Mouse (Mus musculus) WW6 (cell line): ENCODE measurements around the gene Kcnc2.
"Not testable (repeated sequence)": the region's sequence is repeated elsewhere in the genome, so short reads cannot be mapped to it uniquely, and the experiment has no call there.

Source experiments
- DNase-seq: peaks from one replicate; pipeline ENCODE4 v3.0.0-alpha.2; 2013; ENCODE audit warnings: low read depth, low spot score

Kcnc2 gene

DNA sequence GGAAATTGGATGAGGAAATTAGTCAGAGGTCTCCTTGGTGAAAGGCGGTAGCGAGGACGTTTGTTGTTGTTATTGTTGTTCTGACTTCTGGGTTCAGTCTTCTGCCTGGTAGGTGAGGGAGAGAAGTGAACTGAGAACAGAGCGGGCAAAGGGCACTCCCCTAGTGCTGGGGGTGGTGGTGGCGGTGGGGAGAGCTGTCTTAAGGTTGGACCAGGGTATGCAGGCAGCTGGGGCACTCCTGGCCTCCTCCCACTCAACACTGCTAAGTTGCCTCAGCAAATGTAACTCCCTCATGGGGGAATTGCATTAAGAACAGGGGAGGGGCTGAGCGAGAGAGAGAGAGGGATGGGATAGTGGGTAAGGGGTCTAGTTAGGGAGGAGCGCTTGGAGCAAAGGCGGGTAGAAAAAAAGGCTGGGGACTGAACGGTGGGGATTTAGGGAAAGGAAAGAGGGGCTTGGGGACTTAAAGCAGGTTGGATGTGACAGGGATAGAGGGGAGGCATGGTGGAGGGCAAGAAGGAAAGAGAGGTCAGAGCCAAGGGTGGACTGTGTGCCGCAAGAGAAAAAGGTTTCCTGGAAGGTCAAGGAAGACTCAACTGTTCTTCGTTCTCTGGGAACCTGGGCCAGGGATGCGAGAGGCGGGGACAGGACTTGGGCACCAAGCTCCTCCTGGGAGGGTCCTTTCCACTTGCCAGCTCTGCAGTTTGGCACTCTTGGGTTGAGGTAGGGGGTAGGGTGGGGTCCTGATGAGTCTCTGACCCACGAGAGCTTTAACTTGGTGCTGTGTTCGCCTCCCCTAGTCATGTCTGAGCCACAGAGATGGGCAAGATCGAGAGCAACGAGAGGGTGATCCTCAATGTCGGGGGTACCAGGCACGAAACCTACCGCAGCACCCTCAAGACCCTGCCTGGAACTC lies at the start of gene Kcnc2:
Gene Kcnc2 (plus strand): TSS at position 235 of the 916 bp plus-strand sequence.
- no peak for DNase-seq

DNA sequence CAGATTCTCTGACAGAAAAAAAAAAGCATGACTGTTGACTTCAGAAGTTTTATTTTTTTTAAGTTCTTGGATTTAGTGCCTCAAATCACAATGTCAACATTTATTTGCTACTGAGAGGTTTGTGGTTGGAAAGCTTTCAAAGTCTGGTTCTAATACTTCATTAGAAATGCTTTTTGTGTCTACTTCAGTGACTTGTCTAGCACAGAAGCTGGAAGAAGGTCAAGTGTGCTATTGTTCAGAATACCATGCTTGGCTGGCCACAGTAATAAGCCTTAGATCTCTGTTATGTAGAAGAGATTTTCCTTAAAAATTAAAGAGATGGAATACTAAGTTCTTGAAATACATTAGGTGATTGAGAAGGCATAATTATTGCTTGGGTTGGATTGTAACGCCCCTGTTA lies 43.8 kb upstream of the Kcnc2 start:
- no peak for DNase-seq

DNA sequence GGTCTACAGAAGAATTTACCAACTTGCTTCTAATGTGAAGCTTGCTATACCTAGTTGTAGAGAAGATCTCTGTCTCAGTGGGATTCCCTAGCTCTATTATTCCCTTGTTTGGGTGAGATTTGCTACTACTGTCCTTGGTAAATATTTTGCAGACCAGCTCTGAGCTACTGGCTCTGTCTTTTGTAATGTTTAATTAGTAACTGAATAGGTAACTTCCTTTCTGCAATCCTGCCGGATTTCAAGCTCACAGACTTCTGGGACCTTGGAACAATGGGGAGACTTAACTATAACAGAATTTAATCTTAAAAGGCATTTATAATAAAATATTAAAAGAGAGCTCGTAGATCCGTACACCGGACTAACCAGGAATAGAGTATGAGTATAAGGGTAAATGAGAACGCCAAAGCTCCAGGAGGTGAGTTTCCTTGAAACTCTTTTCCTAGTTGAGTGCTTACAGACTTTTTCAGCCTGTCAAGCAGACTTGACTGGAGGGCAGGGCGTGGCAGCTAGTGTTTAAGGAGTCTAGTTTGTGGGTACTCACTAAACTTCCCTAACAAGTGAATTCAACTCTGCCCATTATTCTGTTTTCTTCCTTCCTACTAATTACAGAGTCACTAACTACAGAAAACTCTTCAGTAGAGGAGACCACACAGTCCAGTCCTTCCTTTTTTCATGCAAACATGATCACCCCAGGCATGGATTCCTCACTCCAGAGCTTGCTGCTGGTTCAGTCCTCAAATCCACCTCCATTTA lies 41.7 kb upstream of the Kcnc2 start:
- DNase-seq, result peak; percentile 18

DNA sequence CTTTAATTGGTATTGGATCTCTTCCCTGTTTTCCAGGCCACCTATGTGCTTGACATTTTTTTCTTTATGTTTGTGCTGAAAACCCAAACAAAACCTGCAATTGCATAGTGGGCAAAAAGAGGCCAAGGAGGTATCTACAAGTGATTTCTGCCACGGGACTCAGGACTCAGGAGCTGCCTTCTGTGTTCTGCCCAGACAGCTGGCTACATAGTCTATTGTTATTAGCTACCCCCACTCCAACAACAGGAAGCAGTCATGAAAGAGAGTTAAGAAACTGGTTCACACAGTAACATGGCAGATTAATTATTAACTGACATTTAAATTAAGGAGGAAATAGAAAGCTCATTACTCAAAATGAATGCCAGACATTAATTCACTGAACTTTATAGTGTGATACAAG lies 38.2 kb upstream of the Kcnc2 start:
- not testable (repeated sequence) for DNase-seq

DNA sequence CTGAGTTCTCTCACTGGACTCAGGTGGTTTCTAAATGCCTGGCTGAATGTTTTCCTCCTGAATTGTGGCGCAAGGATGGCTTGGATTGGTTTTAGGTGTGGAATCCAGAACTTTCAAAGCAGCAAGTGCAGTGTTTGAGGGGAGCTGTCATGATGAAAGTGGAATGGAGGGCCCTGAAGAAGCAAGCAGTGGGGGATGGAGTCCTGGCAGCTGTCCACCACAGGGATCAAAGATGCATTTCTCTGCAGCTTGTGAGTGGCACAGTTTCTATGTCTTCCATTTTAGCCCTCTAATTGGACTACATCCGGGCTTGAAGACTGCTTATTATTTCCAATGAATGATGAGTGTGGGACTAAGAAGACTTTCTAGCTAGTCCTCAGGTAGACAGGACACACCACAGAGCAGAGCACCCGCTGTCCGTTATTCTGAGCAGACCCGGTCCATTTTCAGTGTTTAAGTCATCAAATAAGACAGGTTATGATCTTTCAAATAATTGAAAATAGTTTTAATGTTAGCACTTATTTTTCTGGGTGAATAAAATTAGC lies 35.5 kb upstream of the Kcnc2 start:
- DNase-seq, result not testable (repeated sequence)

DNA sequence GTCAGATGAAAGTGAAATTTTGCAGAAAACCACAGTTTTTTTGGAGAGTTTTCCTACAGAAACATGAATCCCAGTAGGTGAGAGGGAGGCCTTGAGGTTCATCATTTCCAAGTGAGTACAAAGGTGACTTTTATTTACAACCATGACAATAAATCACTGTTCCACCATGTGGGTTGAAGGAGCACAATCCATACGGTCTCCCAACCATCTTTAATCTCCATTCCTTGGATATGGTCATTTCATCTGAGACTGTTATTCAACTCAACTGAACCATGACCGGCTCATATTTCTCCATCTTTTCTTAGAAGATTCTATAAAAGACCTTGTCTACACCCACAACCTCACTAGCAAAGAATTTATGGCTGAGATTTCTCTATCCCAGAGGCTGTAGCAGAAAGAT lies 22.6 kb upstream of the Kcnc2 start:
- no peak for DNase-seq

DNA sequence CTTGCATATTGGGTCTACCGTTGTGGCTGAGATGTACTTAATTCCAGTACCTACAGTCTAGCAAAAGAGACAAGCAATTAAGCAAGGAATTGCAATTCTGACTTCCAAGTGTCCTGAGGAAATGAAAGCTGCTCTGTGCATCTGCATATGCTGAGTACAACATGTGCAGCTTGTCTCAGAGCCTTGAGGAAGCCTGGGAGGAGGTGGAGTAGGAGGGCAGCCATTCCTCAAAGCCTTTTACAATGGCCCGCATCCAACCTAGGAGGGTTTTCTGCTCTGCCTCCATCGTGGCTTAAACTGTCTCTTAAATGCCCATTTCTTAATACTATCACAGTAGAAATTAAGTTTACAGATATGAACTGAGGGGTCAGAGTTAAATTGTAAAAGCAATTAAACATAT lies 7.5 kb upstream of the Kcnc2 start:
- DNase-seq, result no peak

DNA sequence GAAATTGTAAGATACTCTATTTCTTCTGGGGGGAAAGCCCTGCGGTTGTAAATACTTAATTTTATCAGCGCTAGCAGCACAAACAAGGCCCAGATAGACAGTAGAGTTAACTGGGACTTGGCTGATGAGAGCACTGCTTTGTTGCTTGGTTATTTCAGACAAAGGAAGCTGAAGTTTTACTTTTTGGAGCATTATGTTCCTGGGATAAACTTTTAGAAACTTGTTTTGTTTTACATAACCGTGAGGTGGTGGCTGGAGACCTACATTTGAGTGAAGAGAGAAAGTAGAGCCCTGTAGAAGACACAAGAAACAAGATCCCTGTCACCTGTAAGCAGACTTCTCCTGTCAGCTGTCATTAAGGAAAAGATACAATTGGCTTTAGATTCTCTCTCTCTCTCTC lies 1.4 kb upstream of the Kcnc2 start:
- DNase-seq, result no peak

DNA sequence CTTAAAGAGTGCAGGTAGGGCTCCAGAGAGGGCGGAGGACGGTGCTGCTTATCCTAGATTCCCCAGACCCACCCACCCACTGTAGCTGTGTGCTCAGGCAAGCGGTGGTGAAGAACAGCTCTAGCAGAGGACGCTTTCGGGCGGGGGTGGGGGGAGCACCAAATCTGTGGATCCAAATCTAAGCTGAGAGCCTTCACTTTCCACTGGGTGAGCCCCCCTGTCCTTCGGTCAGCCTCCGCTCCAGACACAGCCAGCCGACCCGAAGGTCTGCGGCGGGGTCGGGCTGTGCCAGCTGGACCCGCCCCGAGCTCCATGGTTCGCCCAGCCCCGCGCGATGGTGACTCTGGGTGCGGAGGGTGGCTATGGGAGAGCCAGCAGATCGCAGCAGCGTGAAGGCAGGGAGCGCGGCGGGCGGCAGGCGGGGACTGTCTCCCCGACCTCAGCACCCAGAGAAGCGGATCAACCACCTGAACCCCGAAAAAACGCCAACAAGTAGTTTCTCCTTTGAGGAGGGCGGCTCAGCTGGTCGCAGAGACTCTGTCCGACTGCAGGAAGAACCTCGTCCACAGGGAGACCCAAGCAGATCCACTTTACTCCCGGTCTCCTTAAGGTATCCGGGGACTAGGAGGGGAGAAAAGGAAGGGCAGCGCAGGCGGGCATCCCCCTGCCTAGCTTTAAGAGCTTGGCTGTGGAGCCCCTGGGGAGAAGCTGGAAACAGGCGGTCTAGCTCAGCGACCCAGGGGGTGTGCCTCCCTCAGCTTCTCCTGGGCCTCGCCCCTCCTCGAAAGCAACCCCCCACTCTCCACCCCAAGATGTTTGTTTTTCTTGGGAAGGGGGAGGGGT lies 761 bp upstream of the Kcnc2 start:
- no peak for DNase-seq

DNA sequence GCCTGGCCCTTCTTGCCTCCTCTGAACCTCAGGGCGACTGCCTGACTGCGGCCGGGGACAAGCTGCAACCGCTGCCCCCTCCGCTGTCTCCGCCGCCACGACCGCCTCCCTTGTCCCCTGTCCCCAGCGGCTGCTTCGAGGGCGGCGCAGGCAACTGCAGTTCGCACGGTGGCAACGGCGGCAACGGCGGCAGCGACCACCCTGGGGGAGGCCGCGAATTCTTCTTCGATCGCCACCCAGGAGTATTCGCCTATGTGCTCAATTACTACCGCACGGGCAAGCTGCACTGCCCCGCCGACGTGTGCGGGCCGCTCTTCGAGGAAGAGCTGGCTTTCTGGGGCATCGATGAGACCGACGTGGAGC lies 863 bp downstream of the Kcnc2 start:
- no peak for DNase-seq

DNA sequence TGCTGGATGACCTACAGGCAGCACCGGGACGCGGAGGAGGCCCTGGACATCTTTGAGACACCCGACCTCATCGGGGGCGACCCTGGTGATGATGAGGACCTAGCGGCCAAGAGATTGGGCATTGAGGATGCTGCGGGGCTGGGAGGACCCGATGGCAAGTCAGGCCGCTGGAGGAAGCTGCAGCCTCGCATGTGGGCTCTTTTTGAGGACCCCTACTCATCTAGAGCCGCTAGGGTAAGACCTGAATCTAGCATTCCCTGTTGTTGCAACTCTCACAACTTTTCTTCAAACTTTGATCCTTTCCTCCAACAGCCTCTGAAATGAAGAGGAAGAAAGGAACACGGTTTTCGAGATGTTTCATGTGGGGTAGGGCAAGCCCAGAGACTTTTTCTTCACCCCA lies 1.2 kb downstream of the Kcnc2 start:
- no peak for DNase-seq

DNA sequence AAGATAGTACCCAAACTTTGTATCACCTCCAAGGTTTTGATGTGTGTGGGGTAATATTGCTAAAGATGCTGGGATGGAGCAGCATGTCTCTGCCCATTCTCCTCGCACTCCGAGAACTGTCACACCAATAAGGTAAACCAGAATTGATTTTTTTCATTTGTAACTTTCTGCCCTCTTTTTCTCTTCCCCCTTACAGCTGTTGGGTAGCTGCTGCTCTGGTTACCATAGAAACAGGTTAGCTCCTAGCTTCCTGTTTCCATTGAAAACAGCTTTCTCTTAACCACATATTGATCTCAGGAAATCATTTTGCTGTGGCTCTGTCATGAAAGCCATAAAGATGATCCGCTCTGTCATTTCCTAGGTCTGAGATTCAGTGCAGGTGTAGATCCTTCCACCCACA lies 7.1 kb downstream of the Kcnc2 start:
- no peak for DNase-seq

DNA sequence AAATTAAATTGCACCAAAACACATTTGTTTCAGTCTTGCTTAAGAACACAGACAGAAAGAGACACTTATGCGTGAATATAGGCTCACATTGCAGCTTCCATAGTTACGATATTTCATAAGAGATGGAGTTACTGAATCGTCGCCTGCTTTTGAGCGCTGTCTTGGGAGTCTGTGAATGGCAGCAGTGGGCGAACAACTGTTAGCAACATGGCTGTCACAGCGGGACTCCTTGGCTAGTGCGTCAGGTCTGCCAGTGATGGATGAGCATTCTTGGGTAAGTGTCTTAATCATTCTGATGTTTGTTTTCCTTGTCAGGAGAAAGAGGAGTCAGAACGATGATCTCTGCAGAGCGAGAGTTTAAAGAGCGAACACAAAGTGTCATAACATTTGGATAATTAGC lies 44.2 kb downstream of the Kcnc2 start:
- DNase-seq, result no peak

DNA sequence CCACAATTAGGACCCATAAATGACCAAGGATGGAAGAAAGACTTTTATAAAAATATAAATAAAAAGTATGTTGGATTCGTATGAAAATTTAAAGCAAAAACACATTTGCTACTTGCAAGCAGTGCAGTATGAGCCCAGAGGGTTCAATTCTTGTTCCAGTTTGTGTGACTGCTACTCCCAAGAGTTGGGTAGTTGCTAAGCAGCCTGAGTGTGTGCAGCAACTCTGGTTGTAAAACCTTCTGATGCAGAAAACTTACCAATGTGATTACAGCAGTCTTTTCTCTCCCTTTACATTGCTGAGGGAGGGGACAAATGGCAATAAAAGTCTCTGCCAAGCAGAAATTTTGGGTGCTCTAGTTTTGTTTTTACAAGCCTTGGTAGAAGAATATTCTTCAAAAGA lies 46.9 kb downstream of the Kcnc2 start:
- no peak for DNase-seq

DNA sequence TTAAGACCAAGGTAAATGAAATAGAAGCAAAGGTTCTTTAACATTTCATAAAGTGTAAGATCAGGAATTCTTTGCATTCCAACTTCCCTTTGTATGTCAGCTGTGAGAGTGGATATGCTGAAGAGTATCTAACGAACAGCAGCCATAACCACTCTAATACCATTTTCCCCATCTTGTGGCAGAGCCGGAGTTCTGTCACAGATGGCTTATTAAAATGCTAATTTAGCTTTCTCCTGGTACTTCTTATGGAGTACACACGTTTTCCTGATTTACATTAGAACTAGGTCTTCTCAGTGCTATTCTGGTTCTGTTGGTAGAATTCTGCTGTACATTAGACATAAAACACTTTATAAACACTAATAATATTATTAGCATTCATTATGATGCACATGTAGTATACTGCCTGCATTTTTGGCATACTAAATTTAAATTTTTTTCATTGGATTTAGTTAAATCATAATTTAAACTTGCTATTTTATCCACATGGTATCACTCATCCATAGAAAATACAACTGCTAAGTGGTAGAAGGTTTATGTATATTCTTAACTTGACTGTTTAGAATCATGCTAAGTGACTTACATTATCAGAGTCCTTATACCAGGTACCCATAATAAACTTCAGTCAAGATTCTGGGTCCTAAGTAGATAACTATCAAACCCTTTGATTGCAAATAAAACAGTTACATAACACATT lies 86.9 kb downstream of the Kcnc2 start:
- DNase-seq, result no peak

DNA sequence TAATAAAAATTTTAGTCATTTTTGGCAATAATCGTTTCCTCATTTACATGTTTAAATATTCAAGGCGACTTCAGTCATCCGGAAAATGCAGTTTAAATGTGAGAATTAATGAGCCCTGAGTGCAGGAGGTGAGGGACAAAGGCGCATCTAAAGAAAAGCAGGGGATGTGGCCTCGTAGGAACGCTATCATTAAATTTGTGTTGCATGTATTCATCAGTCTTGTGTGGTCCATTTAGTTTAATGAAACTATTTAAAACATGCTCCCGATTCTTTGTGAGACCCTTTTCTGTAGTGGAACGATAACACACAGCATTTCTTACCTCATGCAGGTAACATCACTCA lies 87.4 kb downstream of the Kcnc2 start:
- DNase-seq, result no peak

DNA sequence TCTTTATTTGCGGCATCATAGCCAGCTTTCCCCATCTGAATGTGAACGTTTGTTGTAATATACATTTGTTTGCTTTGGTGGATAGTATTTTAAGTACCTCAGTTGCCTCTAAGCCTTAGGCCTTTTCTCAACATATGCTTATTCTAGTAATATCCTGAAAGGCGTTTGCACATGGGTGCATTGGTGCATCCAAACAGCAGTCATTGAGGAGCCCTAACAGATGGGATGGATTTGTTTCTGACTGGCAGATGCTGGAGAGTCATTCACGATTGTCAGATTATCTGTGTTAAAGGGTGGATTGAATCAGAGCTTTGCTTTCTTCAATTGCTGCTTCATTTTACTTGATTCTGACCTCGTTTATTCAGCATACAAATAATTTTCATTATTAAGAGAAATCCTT lies 89.8 kb downstream of the Kcnc2 start:
- DNase-seq, result no peak

DNA sequence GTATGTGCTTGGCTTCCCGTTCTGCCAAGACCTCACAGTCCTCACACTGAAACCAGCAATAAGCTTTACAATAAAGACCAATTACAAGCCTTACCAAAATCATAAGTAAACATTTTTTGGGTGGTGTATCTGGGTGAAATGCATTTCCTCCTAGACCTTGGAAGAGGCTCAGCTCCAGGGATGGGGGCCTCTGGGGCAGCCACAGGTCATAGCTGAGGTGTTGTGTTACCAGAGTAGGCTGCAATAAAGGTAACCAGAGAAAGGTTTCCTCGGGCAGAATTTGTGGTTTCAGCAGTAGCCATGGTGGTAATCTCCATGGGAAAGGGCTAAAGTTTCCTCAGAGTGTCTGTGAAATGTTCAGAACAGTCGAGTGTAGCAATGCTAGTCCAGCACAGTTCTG lies 97.4 kb downstream of the Kcnc2 start:
- DNase-seq, result no peak

DNA sequence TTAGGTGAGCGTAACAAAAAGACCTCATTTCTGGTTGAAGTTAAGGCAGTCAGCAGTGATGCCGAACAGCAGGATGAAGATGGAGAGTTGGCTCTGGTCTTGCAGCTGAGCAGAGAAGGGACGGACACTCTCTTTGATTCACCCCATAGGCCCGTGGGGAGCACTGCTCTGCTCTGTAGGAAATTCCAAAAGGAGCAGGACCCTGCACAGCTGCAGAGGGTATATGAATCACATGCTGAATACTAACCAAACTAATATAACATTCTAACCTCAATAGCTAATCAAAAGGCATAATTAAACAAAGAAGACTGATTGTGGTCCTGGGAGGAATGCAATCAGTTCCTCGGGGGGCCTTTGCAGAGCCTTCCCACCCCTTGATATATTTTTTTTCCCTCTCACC lies 106.2 kb downstream of the Kcnc2 start:
- no peak for DNase-seq

DNA sequence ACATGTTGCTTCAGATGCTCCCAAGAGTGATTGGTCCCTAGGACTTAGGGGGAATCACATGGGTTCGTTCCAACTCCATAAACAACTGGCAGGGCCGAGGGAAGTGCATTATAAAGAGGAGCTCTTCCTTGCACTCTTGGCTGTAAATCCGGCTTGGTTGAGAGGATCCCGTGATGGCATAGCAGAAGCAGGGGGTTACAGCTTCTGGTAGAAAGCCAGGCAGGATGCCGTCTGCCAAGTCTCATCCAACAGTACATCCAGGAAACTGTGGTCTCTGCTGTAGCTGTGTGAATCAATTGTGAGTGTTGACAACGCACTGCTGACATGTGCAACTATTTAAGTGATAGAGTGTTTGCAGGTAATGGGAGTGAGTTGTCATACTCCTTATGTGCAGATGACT lies 107.5 kb downstream of the Kcnc2 start:
- DNase-seq, result no peak

DNA sequence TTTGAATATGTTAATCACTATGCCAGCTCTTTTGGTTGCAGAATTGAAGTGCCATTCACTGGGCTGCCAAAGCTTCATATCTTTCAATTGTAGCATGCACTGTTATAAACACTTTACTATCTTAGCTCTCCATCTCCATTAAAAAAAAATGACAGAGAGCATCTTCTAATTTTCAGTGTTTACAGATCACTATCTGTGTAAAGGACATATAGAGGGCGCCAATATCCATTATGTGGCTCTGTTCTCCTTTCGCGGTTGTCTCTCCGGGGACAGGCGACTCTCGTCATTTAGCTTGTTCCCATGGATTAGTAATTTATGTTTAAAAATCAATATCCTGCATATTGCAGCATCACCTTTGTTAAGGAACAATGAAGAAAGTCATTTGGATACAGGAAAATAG lies 109.7 kb downstream of the Kcnc2 start:
- DNase-seq, result no peak
